Mouse (Mus musculus) heart, embryonic 11.5 days (tissue): ENCODE data around the gene Dock11. TPM values are rescaled to one million over a fixed set of nuclear protein-coding genes. Genes with fewer than 3 reads are reported as not detected.

Experiments
- ATAC-seq: fragments of 200-750 bp; cut with Nextera tagmentation; replicated peaks from 2 replicates; pipeline ENCODE4 v1.8.0; 2017; ENCODE audit warnings: moderate library complexity; ENCODE audit not compliant: insufficient number of reproducible peaks, low FRiP score, low TSS enrichment
- H3K27ac ChIP-seq: fragments of 300-500 bp; sonication (generic); 2 replicates; pipeline ENCODE4 v1.5.1; 2014; ENCODE audit warnings: mild to moderate bottlenecking, low read depth, low read length
- H3K27me3 ChIP-seq: fragments of 300-500 bp; sonication (generic); 2 replicates; pipeline ENCODE4 v1.6.1; 2014; ENCODE audit warnings: mild to moderate bottlenecking, low read length, mixed read lengths; ENCODE audit not compliant: control insufficient read depth, insufficient read depth
- H3K36me3 ChIP-seq: fragments of 300-500 bp; sonication (generic); 2 replicates; pipeline ENCODE4 v1.6.1; 2014; ENCODE audit warnings: mild to moderate bottlenecking, low read length, moderate library complexity, mixed read lengths; ENCODE audit not compliant: control insufficient read depth, insufficient read depth
- H3K4me1 ChIP-seq: fragments of 300-500 bp; sonication (generic); 2 replicates; pipeline ENCODE4 v1.6.1; 2014; ENCODE audit warnings: low read length; ENCODE audit not compliant: control insufficient read depth, insufficient read depth
- H3K4me2 ChIP-seq: fragments of 300-500 bp; sonication (generic); 2 replicates; pipeline ENCODE4 v1.6.1; 2014; ENCODE audit warnings: mild to moderate bottlenecking, moderate library complexity
- H3K4me3 ChIP-seq: fragments of 300-500 bp; sonication (generic); 2 replicates; pipeline ENCODE4 v1.5.1; 2014; ENCODE audit warnings: low read depth, low read length
- H3K9ac ChIP-seq: fragments of 300-500 bp; sonication (generic); 2 replicates; pipeline ENCODE4 v1.6.1; 2014; ENCODE audit warnings: mild to moderate bottlenecking, low read depth, low read length, moderate library complexity
- H3K9me3 ChIP-seq: fragments of 300-500 bp; sonication (generic); replicated peaks from 2 replicates; pipeline ENCODE4 v1.6.1; 2016; ENCODE audit warnings: low read length; ENCODE audit not compliant: control insufficient read depth
- WGBS: fragments of 180-500 bp; shearing (Covaris S2); extraction: QIAGEN DNeasy Blood & Tissue Kit; methylation state at CpG from one replicate; pipeline ENCODE4 v1.1.7; 2014; ENCODE audit not compliant: insufficient replicate concordance; 5-methylcytosine and 5-hydroxymethylcytosine counted together
- polyA plus RNA-seq: library from polyadenylated mRNA; unstranded; fragments of >200 nt; fragmentation: Nextera tagmentation; extraction: Ambion mirVana; gene quantifications from 2 replicates; pipeline ENCODE4 v1.2.1, GENCODE M21; 2014

The Dock11 gene
- polyA plus RNA-seq, 1 experiment from 2014 or later: 11.9 TPM

- WGBS: 80% methylated on average over 8 of the region's 8 CpGs
- Histone ChIP-seq H3K9me3 (no peaks in the 10 kb centered on the region), H3K4me1 (no peaks in the 10 kb centered on the region), H3K4me2 (no peak overlapping the region), H3K4me3 (no peak overlapping the region), H3K27ac (no peak overlapping the region), H3K9ac (no peak overlapping the region), H3K27me3 (no peaks in the 10 kb centered on the region), H3K36me3 (no peaks in the 10 kb centered on the region)
- no peak for ATAC-seq
Measured at GRCm38 (mm10) chrX:36034045-36034444, 145.4 kb downstream of the Dock11 start.

GRCm38 (mm10) chrX:36045731-36046130, 157.1 kb downstream of the Dock11 start:
- no peak overlapping the region for H3K4me3 ChIP-seq
- no peak overlapping the region for H3K9ac ChIP-seq
- no peaks in the 10 kb centered on the region for H3K9me3 ChIP-seq
- no peaks in the 10 kb centered on the region for H3K36me3 ChIP-seq
- ATAC-seq: no peak
- no peaks in the 10 kb centered on the region for H3K27me3 ChIP-seq
- H3K4me2 ChIP-seq: no peak overlapping the region
- H3K4me1 ChIP-seq: no peaks in the 10 kb centered on the region
- H3K27ac ChIP-seq: no peak overlapping the region
- 65% methylated on average over 4 of the region's 4 CpGs for WGBS

DNA sequence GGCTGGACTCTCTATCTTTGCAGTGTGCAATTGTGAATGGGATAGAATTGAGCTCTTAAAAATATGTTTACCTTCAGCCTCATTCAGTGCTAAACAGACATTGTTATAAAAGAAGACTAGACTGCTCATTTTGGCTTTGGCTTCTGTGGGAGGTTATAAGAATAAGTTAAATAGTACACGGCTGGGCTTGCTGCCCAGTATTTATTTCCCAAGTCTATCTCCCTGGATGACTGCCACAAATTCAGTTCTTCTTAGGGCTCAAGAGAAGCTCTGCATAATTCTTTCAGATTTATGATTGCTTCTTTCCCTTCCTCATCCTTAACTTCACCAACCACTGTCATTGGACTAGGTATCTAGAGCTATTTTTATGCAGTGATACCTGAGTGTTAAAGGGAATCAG, 158.8 kb downstream of the Dock11 start:
- H3K27me3 ChIP-seq: no peaks in the 10 kb centered on the region
- 88% methylated on average over 1 of the region's 1 CpGs for WGBS
- no peaks in the 10 kb centered on the region for H3K9me3 ChIP-seq
- H3K36me3 ChIP-seq: no peaks in the 10 kb centered on the region
- no peaks in the 10 kb centered on the region for H3K4me1 ChIP-seq
- no peak for ATAC-seq
- no peak overlapping the region for H3K4me2 ChIP-seq
- H3K9ac ChIP-seq: no peak overlapping the region
- no peak overlapping the region for H3K27ac ChIP-seq
- no peak overlapping the region for H3K4me3 ChIP-seq

GRCm38 (mm10) chrX:36050312-36050711, 161.7 kb downstream of the Dock11 start:
- Histone ChIP-seq H3K9ac (no peak overlapping the region), H3K36me3 (no peaks in the 10 kb centered on the region), H3K4me2 (no peak overlapping the region), H3K9me3 (no peaks in the 10 kb centered on the region), H3K4me1 (no peaks in the 10 kb centered on the region), H3K27me3 (no peaks in the 10 kb centered on the region), H3K4me3 (no peak overlapping the region), H3K27ac (no peak overlapping the region)
- ATAC-seq: no peak

- Histone ChIP-seq H3K9me3 (no peaks in the 10 kb centered on the region), H3K4me1 (no peaks in the 10 kb centered on the region), H3K27me3 (no peaks in the 10 kb centered on the region), H3K4me2 (no peak overlapping the region), H3K9ac (no peak overlapping the region), H3K36me3 (no peaks in the 10 kb centered on the region), H3K27ac (no peak overlapping the region), H3K4me3 (no peak overlapping the region)
- 77% methylated on average over 2 of the region's 2 CpGs for WGBS
- no peak for ATAC-seq
Measured at GRCm38 (mm10) chrX:36073997-36074396, 185.4 kb downstream of the Dock11 start.

GRCm38 (mm10) chrX:36077164-36077563, 188.5 kb downstream of the Dock11 start:
- Histone ChIP-seq H3K27ac (no peak overlapping the region), H3K9ac (no peak overlapping the region), H3K4me1 (no peaks in the 10 kb centered on the region), H3K9me3 (no peaks in the 10 kb centered on the region), H3K4me3 (no peak overlapping the region), H3K27me3 (no peaks in the 10 kb centered on the region), H3K4me2 (no peak overlapping the region), H3K36me3 (no peaks in the 10 kb centered on the region)
- WGBS: 60% methylated on average over 4 of the region's 4 CpGs
- no peak for ATAC-seq

DNA sequence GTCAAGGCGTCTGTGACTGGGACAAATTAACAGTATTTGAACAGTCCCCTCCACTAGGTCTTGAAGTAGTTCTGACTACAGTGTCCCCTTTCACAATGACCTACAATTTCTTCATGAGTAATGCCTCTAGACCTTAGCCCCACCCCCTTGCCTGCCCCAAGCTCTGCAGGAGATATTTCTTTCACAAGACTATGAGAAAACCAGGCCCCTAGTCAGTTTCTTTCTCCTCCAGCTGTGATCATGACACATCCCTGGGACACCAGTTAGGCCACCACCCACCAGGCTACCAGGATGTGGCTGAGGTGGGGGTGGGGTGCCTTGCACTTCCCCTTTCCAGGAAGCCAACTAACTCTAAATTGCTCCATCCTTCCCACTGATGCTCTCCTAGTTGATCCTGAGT, 194.3 kb downstream of the Dock11 start:
- Histone ChIP-seq H3K9me3 (no peaks in the 10 kb centered on the region), H3K27me3 (no peaks in the 10 kb centered on the region), H3K36me3 (no peaks in the 10 kb centered on the region), H3K4me2 (no peak overlapping the region), H3K4me3 (no peak overlapping the region), H3K27ac (no peak overlapping the region), H3K9ac (no peak overlapping the region), H3K4me1 (no peaks in the 10 kb centered on the region)
- no peak for ATAC-seq
- WGBS: 67% methylated on average over 1 of the region's 1 CpGs

GRCm38 (mm10) chrX:36088464-36089256, 200.0 kb downstream of the Dock11 start:
- no peaks in the 10 kb centered on the region for H3K36me3 ChIP-seq
- H3K27me3 ChIP-seq: no peaks in the 10 kb centered on the region
- no peak overlapping the region for H3K4me3 ChIP-seq
- H3K4me2 ChIP-seq: no peak overlapping the region
- H3K27ac ChIP-seq: no peak overlapping the region
- H3K4me1 ChIP-seq: no peaks in the 10 kb centered on the region
- H3K9me3 ChIP-seq: no peaks in the 10 kb centered on the region
- WGBS: 72% methylated on average over 6 of the region's 6 CpGs
- ATAC-seq: no peak
- no peak overlapping the region for H3K9ac ChIP-seq

- no peaks in the 10 kb centered on the region for H3K36me3 ChIP-seq
Measured at GRCm38 (mm10) chrX:36100883-36101282, 212.3 kb downstream of the Dock11 start.

More at GRCm38 (mm10) chrX:36100883-36101282, 212.3 kb downstream of the Dock11 start:
- Histone ChIP-seq H3K4me1 (no peaks in the 10 kb centered on the region), H3K27ac (no peak overlapping the region), H3K4me3 (no peak overlapping the region), H3K4me2 (no peak overlapping the region), H3K9ac (no peak overlapping the region), H3K9me3 (no peaks in the 10 kb centered on the region), H3K27me3 (no peaks in the 10 kb centered on the region)
- 79% methylated on average over 1 of the region's 1 CpGs for WGBS
- no peak for ATAC-seq
